Mouse (Mus musculus): Measurements from ENCODE around the gene H2-M5.
"Not testable (repeated sequence)": the region's sequence is repeated elsewhere in the genome, so short reads cannot be mapped to it uniquely, and the experiment has no call there.

H2-M5 gene

GRCm38 (mm10) chr17:36993770-36994325 lies 4.5 kb upstream of the H2-M5 start:
- no peak for DNase-seq (ENCODE audit: low read depth, low spot score)

GRCm38 (mm10) chr17:36992336-36993104 lies 3.2 kb upstream of the H2-M5 start:
- no peak for DNase-seq (ENCODE audit: low read depth, low spot score)

GRCm38 (mm10) chr17:36990630-36991029 lies 1.3 kb upstream of the H2-M5 start:
- not testable (repeated sequence) for DNase-seq (ENCODE audit: low read depth, low spot score)

- no peak for DNase-seq (ENCODE audit: low read depth, low spot score)
Observed at GRCm38 (mm10) chr17:36988475-36988874, 862 bp downstream of the H2-M5 start.

GRCm38 (mm10) chr17:36982253-36983155 lies 6.8 kb downstream of the H2-M5 start:
- DNase-seq (ENCODE audit: low read depth, low spot score) = no peak

- no peak for DNase-seq (ENCODE audit: low read depth, low spot score)
Observed at GRCm38 (mm10) chr17:36981845-36982244, 7.5 kb downstream of the H2-M5 start.

- no peak for DNase-seq (ENCODE audit: low read depth, low spot score)
Observed at GRCm38 (mm10) chr17:36981221-36981813, 8.0 kb downstream of the H2-M5 start, which contains the start of gene 2410137M14Rik. TSS of gene 2410137M14Rik (minus strand) at chr17:36981237.

- no peak for DNase-seq (ENCODE audit: low read depth, low spot score)
Observed at GRCm38 (mm10) chr17:36973271-36973787, 16.0 kb downstream of the H2-M5 start.

- DNase-seq (ENCODE audit: low read depth, low spot score) = no peak
Observed at GRCm38 (mm10) chr17:36972791-36973190, 16.5 kb downstream of the H2-M5 start.

- DNase-seq (ENCODE audit: low read depth, low spot score) = no peak
Observed at GRCm38 (mm10) chr17:36971172-36971850, 18.0 kb downstream of the H2-M5 start.

- DNase-seq (ENCODE audit: low read depth, low spot score) = no peak
Observed at GRCm38 (mm10) chr17:36970316-36970890, 18.9 kb downstream of the H2-M5 start.

GRCm38 (mm10) chr17:36966875-36967274 lies 22.5 kb downstream of the H2-M5 start:
- no peak for DNase-seq (ENCODE audit: low read depth, low spot score)

GRCm38 (mm10) chr17:36961125-36961524 lies 28.2 kb downstream of the H2-M5 start:
- DNase-seq (ENCODE audit: low read depth, low spot score) = no peak

GRCm38 (mm10) chr17:36958884-36959283 lies 30.5 kb downstream of the H2-M5 start:
- DNase-seq (ENCODE audit: low read depth, low spot score) = no peak

- peak; percentile 98 for DNase-seq (ENCODE audit: low read depth, low spot score)
Observed at GRCm38 (mm10) chr17:36957999-36958743, 31.2 kb downstream of the H2-M5 start, which contains the start of the genes Znrd1 and Znrd1as. TSS of gene Znrd1 (minus strand) at chr17:36958559. TSS of gene Znrd1as (plus strand) at chr17:36958592.

- no peak for DNase-seq (ENCODE audit: low read depth, low spot score)
Observed at GRCm38 (mm10) chr17:36953062-36953461, 36.3 kb downstream of the H2-M5 start.

GRCm38 (mm10) chr17:36952631-36953030 lies 36.7 kb downstream of the H2-M5 start:
- DNase-seq (ENCODE audit: low read depth, low spot score) = no peak

- peak; percentile 97 for DNase-seq (ENCODE audit: low read depth, low spot score)
Observed at GRCm38 (mm10) chr17:36950981-36951947, 38.1 kb downstream of the H2-M5 start, which contains the start of gene Ppp1r11. TSS of gene Ppp1r11 (minus strand) at chr17:36951741.
